Comparison of ENCODE assay signal across 16 mouse cellular contexts in the genomic region with DNA sequence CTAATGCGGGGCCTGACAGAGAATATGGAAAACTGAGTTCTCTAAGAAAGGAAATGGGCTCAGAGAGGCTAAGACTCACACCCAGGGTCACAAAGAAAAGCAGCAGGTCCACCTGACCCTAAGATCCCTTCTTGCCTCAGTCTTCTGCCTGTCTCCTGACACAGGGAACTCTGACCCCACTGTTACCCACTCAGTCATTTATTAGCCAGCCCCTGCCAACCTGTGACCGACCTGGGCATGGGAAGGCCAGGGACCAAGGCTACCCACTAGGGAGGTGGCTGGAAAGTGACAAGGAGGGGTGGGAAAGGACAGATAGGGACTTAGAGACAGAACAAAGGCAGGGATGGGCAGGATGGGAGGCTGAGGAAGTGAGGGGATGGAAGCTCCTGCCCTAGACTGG. TPM values are rescaled to one million over a fixed set of nuclear protein-coding genes. Genes with fewer than 3 reads are reported as not detected.
DNase-seq lines count a peak whose midpoint lies in the region; ATAC-seq and TF ChIP-seq lines count a peak whose summit lies in the region.
"Had no signal": no experiment of that assay in that cellular context is flagged by ENCODE, and none has a peak within 500 bp of the region (broad histone marks: within the 10 kb centered on the region; RNA-seq: fewer than 3 reads in every experiment).

No protein-coding gene starts in this region.

- intact Hi-C loops in heart, postnatal 14 days (cut with DNase I): no loop called here

- peak overlapping the region; percentile 97 for H3K27ac ChIP-seq in heart, embryonic 16.5 days (ENCODE audit: low read length)
- no peak overlapping the region for H3K27ac ChIP-seq in liver, postnatal 0 days (ENCODE audit: low read depth)
- no peak overlapping the region for H3K27ac ChIP-seq in liver, embryonic 11.5 days (ENCODE audit: low read depth, low read length)
- H3K27ac ChIP-seq in kidney, embryonic 15.5 days: peak overlapping the region; percentile 78; the same call in 1 of the 2 replicates
- H3K27ac ChIP-seq in limb, embryonic 10.5 days: peak overlapping the region; percentile 74
- H3K27ac ChIP-seq: forebrain, embryonic 12.5 days; hindbrain, embryonic 13.5 days; layer of hippocampus, adult 2 months; midbrain, embryonic 15.5 days had no signal

- H3K36me3 ChIP-seq in heart, embryonic 16.5 days (ENCODE audit: control insufficient read depth, insufficient read depth): no peaks in the 10 kb centered on the region
- H3K36me3 ChIP-seq in liver, postnatal 0 days (replicated peaks; ENCODE audit: insufficient read depth, low read length): no peaks in the 10 kb centered on the region
- no peaks in the 10 kb centered on the region for H3K36me3 ChIP-seq in liver, embryonic 11.5 days (ENCODE audit: control insufficient read depth, insufficient read depth, low read length)
- H3K36me3 ChIP-seq in kidney, embryonic 15.5 days: no peaks in the 10 kb centered on the region
- no peaks in the 10 kb centered on the region for H3K36me3 ChIP-seq in limb, embryonic 10.5 days
- H3K36me3 ChIP-seq: embryonic facial prominence, embryonic 13.5 days; forebrain, embryonic 12.5 days; hindbrain, embryonic 13.5 days; limb, embryonic 15.5 days; midbrain, embryonic 15.5 days had no signal

- no peak for TF ChIP-seq CTCF in liver, postnatal 0 days (IDR thresholded peaks at IDR 0.05; ENCODE audit: low read depth)

- no peak overlapping the region for H3K9ac ChIP-seq in heart, embryonic 16.5 days (ENCODE audit: low read length)
- no peak overlapping the region for H3K9ac ChIP-seq in liver, postnatal 0 days (replicated peaks)
- H3K9ac ChIP-seq in liver, embryonic 11.5 days (ENCODE audit: low read depth, low read length): no peak overlapping the region
- no peak overlapping the region for H3K9ac ChIP-seq in kidney, embryonic 15.5 days
- H3K9ac ChIP-seq: forebrain, embryonic 12.5 days; hindbrain, embryonic 13.5 days; limb, embryonic 15.5 days; midbrain, embryonic 15.5 days had no signal

- H3K4me3 ChIP-seq in heart, embryonic 16.5 days (ENCODE audit: low read length): no peak overlapping the region
- no peak overlapping the region for H3K4me3 ChIP-seq in liver, postnatal 0 days (ENCODE audit: low read depth, low read length)
- H3K4me3 ChIP-seq in liver, embryonic 11.5 days (ENCODE audit: low read depth, low read length): no peak overlapping the region
- H3K4me3 ChIP-seq in kidney, embryonic 15.5 days (replicated peaks): no peak overlapping the region
- no peak overlapping the region for H3K4me3 ChIP-seq in limb, embryonic 10.5 days
- H3K4me3 ChIP-seq: embryonic facial prominence, embryonic 13.5 days; forebrain, embryonic 12.5 days; hindbrain, embryonic 13.5 days; layer of hippocampus, adult 2 months; limb, embryonic 15.5 days; midbrain, embryonic 15.5 days had no signal

- TF ChIP-seq EP300 in liver, postnatal 0 days (IDR thresholded peaks at IDR 0.05; ENCODE audit: low read depth): no peak

- no peaks in the 10 kb centered on the region for H3K9me3 ChIP-seq in heart, embryonic 16.5 days (replicated peaks; ENCODE audit: control insufficient read depth, low read length)
- H3K9me3 ChIP-seq in liver, postnatal 0 days (ENCODE audit: low read length): no peaks in the 10 kb centered on the region
- H3K9me3 ChIP-seq in liver, embryonic 11.5 days (ENCODE audit: control insufficient read depth, low read length): no peaks in the 10 kb centered on the region
- H3K9me3 ChIP-seq in kidney, embryonic 15.5 days (replicated peaks): no peaks in the 10 kb centered on the region
- no peaks in the 10 kb centered on the region for H3K9me3 ChIP-seq in limb, embryonic 10.5 days (replicated peaks)
- H3K9me3 ChIP-seq: embryonic facial prominence, embryonic 13.5 days; forebrain, embryonic 12.5 days; hindbrain, embryonic 13.5 days; limb, embryonic 15.5 days; midbrain, embryonic 15.5 days had no signal

- no peak for ATAC-seq in heart, embryonic 16.5 days (replicated peaks; ENCODE audit: extremely low read depth, insufficient read depth, low FRiP score)
- ATAC-seq in liver, postnatal 0 days: 0 out of 2 replicates have a peak, but pooled peaks have one; percentile 20
- ATAC-seq in liver, embryonic 11.5 days (replicated peaks; ENCODE audit: low FRiP score): no peak
- no peak for ATAC-seq in kidney, embryonic 15.5 days (replicated peaks; ENCODE audit: low FRiP score)
- no peak for ATAC-seq in frontal cortex, adult (ENCODE audit: low TSS enrichment)
- ATAC-seq: activated CD4-positive, CD25-positive, alpha-beta regulatory T cell, adult 4 months; midbrain, embryonic 15.5 days had no signal

- no peak for DNase-seq in heart, postnatal 14 days
- no peak for DNase-seq in liver, postnatal 0 days
- no peak for DNase-seq in liver, embryonic 11.5 days (ENCODE audit: low spot score)
- DNase-seq in limb, embryonic 10.5 days (ENCODE audit: low spot score): no peak
- DNase-seq: cerebellum, adult 11 months; cerebellum, postnatal 36 days had no signal

- no peaks in the 10 kb centered on the region for H3K27me3 ChIP-seq in heart, embryonic 16.5 days (ENCODE audit: control insufficient read depth, insufficient read depth, low read length)
- H3K27me3 ChIP-seq in liver, postnatal 0 days (ENCODE audit: insufficient read depth, low read length): no peaks in the 10 kb centered on the region
- no peaks in the 10 kb centered on the region for H3K27me3 ChIP-seq in liver, embryonic 11.5 days (replicated peaks; ENCODE audit: control insufficient read depth, insufficient read depth, low read length)
- H3K27me3 ChIP-seq in kidney, embryonic 15.5 days: no peaks in the 10 kb centered on the region
- H3K27me3 ChIP-seq in limb, embryonic 10.5 days (ENCODE audit: low read depth, poor library complexity, severe bottlenecking): 0 out of 2 replicates have a peak, but pooled peaks cover 6% of the 10 kb centered on the region
- H3K27me3 ChIP-seq: embryonic facial prominence, embryonic 13.5 days; forebrain, embryonic 12.5 days; hindbrain, embryonic 13.5 days; limb, embryonic 15.5 days; midbrain, embryonic 15.5 days had no signal

- H3K4me1 ChIP-seq in heart, embryonic 16.5 days (ENCODE audit: control insufficient read depth, insufficient read depth, low read length): peaks cover 60% of the 10 kb centered on the region
- peaks cover 37% of the 10 kb centered on the region for H3K4me1 ChIP-seq in liver, postnatal 0 days (ENCODE audit: insufficient read depth)
- peaks cover 51% of the 10 kb centered on the region for H3K4me1 ChIP-seq in liver, embryonic 11.5 days (replicated peaks; ENCODE audit: control insufficient read depth, insufficient read depth, low read length)
- peaks cover 85% of the 10 kb centered on the region for H3K4me1 ChIP-seq in kidney, embryonic 15.5 days
- peaks cover 94% of the 10 kb centered on the region for H3K4me1 ChIP-seq in limb, embryonic 10.5 days

- no peak overlapping the region for H3K4me2 ChIP-seq in heart, embryonic 16.5 days (ENCODE audit: low read depth, low read length)
- no peak overlapping the region for H3K4me2 ChIP-seq in liver, postnatal 0 days (ENCODE audit: low read depth, low read length)
- no peak overlapping the region for H3K4me2 ChIP-seq in liver, embryonic 11.5 days
- H3K4me2 ChIP-seq in kidney, embryonic 15.5 days: no peak overlapping the region
- H3K4me2 ChIP-seq: embryonic facial prominence, embryonic 13.5 days; forebrain, embryonic 12.5 days; hindbrain, embryonic 13.5 days; limb, embryonic 15.5 days; midbrain, embryonic 15.5 days had no signal

- 83% methylated on average over 2 of the region's 2 CpGs for WGBS in heart, embryonic 16.5 days
- 76% methylated on average over 2 of the region's 2 CpGs for WGBS in liver, postnatal 0 days (ENCODE audit: insufficient replicate concordance)
- 82% methylated on average over 2 of the region's 2 CpGs for WGBS in liver, embryonic 11.5 days
- WGBS in kidney, embryonic 15.5 days: 83% methylated on average over 2 of the region's 2 CpGs
- 88% methylated on average over 2 of the region's 2 CpGs for WGBS in limb, embryonic 10.5 days

RNA-seq across cellular contexts. Expression of a gene that starts 26.6 kb away (rescaled TPM):
- polyA plus RNA-seq in heart, embryonic 16.5 days (2015; fragmentation: Nextera tagmentation; extraction: Ambion mirVana): 7.6 and 9.2 TPM in 2 replicates
- 10 to 100 TPM; 29.7 to 46.1 TPM for total RNA-seq in heart, postnatal 14 days (2021)
- polyA plus RNA-seq in liver, postnatal 0 days (2015; fragmentation: Nextera tagmentation; extraction: Ambion mirVana): 2.5 and 3.2 TPM in 2 replicates
- 6.1 and 6.2 TPM in 2 replicates for polyA plus RNA-seq in liver, embryonic 11.5 days (2014; fragmentation: Nextera tagmentation; extraction: Ambion mirVana)
- polyA plus RNA-seq in kidney, embryonic 15.5 days (2015; fragmentation: Nextera tagmentation; extraction: Ambion mirVana): 3.8 and 4.9 TPM in 2 replicates
- polyA plus RNA-seq in limb, embryonic 10.5 days (2016; fragmentation: Nextera tagmentation; extraction: Ambion mirVana): 4.3 and 4.8 TPM in 2 replicates
- polyA plus RNA-seq: activated CD4-positive, CD25-positive, alpha-beta regulatory T cell, adult 4 months had no signal

Comparison
In these comparisons a context has a peak if more than half of its experiments do, and no peak if none do; other contexts are left out.
1. H3K27ac ChIP-seq: peak in heart, embryonic 16.5 days (single experiment), kidney, embryonic 15.5 days (single experiment) and limb, embryonic 10.5 days (single experiment); none in liver, postnatal 0 days (single experiment) and liver, embryonic 11.5 days (single experiment).